ENCODE assay signal across 7 mouse cellular contexts in genomic region chr6:90802604-90803003, GRCm38 (mm10).
DNase-seq lines count a peak whose midpoint lies in the region.

No protein-coding gene starts in this region.

- DNase-seq in left cerebral cortex, adult 18-20 months (ENCODE audit: low spot score in 2 of 2), result peak; percentile 67 to 75
- no peak for DNase-seq in left cerebral cortex, adult 11 months (ENCODE audit: low spot score)
- peak; percentile 81 to 88 for DNase-seq in cerebellum, postnatal 14 days
- DNase-seq in layer of hippocampus, adult 9-11 months, result peak; percentile 88
- peak; percentile 63 for DNase-seq in right cerebral cortex, postnatal 14 days
- no peak for DNase-seq in adrenal gland, adult 2 months
- no peak for DNase-seq in urinary bladder, postnatal 14 days (ENCODE audit: low spot score)

Comparison
In these comparisons a context has a peak if more than half of its experiments do, and no peak if none do; other contexts are left out.
1. DNase-seq: peak in left cerebral cortex, adult 18-20 months (2 of 2), cerebellum, postnatal 14 days (2 of 2), layer of hippocampus, adult 9-11 months (single experiment) and right cerebral cortex, postnatal 14 days (single experiment); none in left cerebral cortex, adult 11 months (single experiment), adrenal gland, adult 2 months (single experiment) and urinary bladder, postnatal 14 days (single experiment).